Mouse (Mus musculus) cortical plate, adult 2 months (tissue): ENCODE measurements around the gene Ppp4r2.

Experiments used
- CTCF ChIP-seq: fragments of 200-500 bp; IDR thresholded peaks from 2 replicates; pipeline ENCODE4 v1.5.1; 2011; ENCODE audit warnings: mild to moderate bottlenecking, control low read depth, low read length; ENCODE audit not compliant: insufficient read depth; ENCODE audit errors: extremely low read depth
- POLR2A ChIP-seq: fragments of 200-500 bp; IDR thresholded peaks from 2 replicates; pipeline ENCODE4 v1.6.1; 2011; ENCODE audit warnings: mild to moderate bottlenecking, low read length, control low read depth; ENCODE audit not compliant: insufficient read depth; ENCODE audit errors: extremely low read depth

GRCm38 (mm10) chr6:100876624-100877017, 43.2 kb downstream of the Ppp4r2 start:
- TF ChIP-seq CTCF (no peak), POLR2A (no peak)
